Mouse (Mus musculus) myocyte (in vitro differentiated cells): ENCODE results near the gene Dag1. TPM values are rescaled to one million over a fixed set of nuclear protein-coding genes. Genes with fewer than 3 reads are reported as not detected.
"Not testable (repeated sequence)": the region's sequence is repeated elsewhere in the genome, so short reads cannot be mapped to it uniquely, and the experiment has no call there.

Experiments used
- H3K27me3 ChIP-seq: one replicate; pipeline ENCODE4 v1.6.1; 2011; ENCODE audit not compliant: control insufficient read depth, insufficient read depth, insufficient read length
- H3K36me3 ChIP-seq: one replicate; pipeline ENCODE4 v1.6.1; 2011; ENCODE audit not compliant: control insufficient read depth, insufficient read depth
- H3K4me2 ChIP-seq: one replicate; pipeline ENCODE4 v1.6.1; 2011; ENCODE audit warnings: low read depth, control low read depth
- H3K4me3 ChIP-seq: one replicate; pipeline ENCODE4 v1.5.1; 2011; ENCODE audit warnings: mild to moderate bottlenecking, control low read depth, moderate library complexity
- H3K79me2 ChIP-seq: one replicate; pipeline ENCODE4 v1.6.1; 2011; ENCODE audit not compliant: control insufficient read depth, insufficient read depth
- H3ac ChIP-seq: one replicate; pipeline ENCODE4 v1.6.1; 2011; ENCODE audit not compliant: control insufficient read depth, insufficient read length
- CEBPB ChIP-seq: IDR thresholded peaks from 2 replicates; pipeline ENCODE4 v1.6.1; 2011; ENCODE audit warnings: mild to moderate bottlenecking, moderate library complexity; ENCODE audit not compliant: poor library complexity, insufficient read depth, severe bottlenecking
- E2F4 ChIP-seq: IDR thresholded peaks from one replicate; pipeline ENCODE4 v1.6.1; 2011; ENCODE audit warnings: mild to moderate bottlenecking, control low read depth, moderate library complexity; ENCODE audit not compliant: insufficient read depth
- MAX ChIP-seq: IDR thresholded peaks from one replicate; pipeline ENCODE4 v1.6.1; 2011; ENCODE audit warnings: low read depth, mild to moderate bottlenecking, control low read depth
- MYOD1 ChIP-seq, 3 experiments: IDR thresholded peaks; one replicate each; pipeline ENCODE4 v1.6.1; 2011; ENCODE audit warnings: control low read depth in 2 of 3, low read depth in 2 of 3, mild to moderate bottlenecking in 2 of 3, moderate library complexity in 1 of 3; ENCODE audit not compliant: insufficient read length in 2 of 3, control insufficient read depth in 1 of 3
- MYOG ChIP-seq, 3 experiments: IDR thresholded peaks; one replicate each; pipeline ENCODE4 v1.6.1; 2011; ENCODE audit warnings: control low read depth in 2 of 3, low read depth in 2 of 3, mild to moderate bottlenecking in 2 of 3; ENCODE audit not compliant: insufficient read length in 2 of 3, control insufficient read depth in 1 of 3, insufficient read depth in 1 of 3
- POLR2A ChIP-seq: IDR thresholded peaks from one replicate; pipeline ENCODE4 v1.6.1; 2011; ENCODE audit warnings: low read depth, mild to moderate bottlenecking, control low read depth, moderate library complexity; ENCODE audit not compliant: insufficient read length
- POLR2AphosphoS2 ChIP-seq: IDR thresholded peaks from one replicate; pipeline ENCODE4 v1.6.1; 2011; ENCODE audit warnings: low read depth, control low read depth; ENCODE audit not compliant: insufficient read length
- REST ChIP-seq: IDR thresholded peaks from one replicate; pipeline ENCODE4 v1.6.1; 2011; ENCODE audit warnings: mild to moderate bottlenecking, control low read depth, moderate library complexity; ENCODE audit not compliant: insufficient read depth, insufficient read length
- SRF ChIP-seq: IDR thresholded peaks from one replicate; pipeline ENCODE4 v1.6.1; 2011; ENCODE audit warnings: low read depth; ENCODE audit not compliant: control insufficient read depth, insufficient read length
- TCF12 ChIP-seq: IDR thresholded peaks from one replicate; pipeline ENCODE4 v1.6.1; 2011; ENCODE audit warnings: mild to moderate bottlenecking, control low read depth; ENCODE audit not compliant: poor library complexity, insufficient read depth, severe bottlenecking
- TCF3 ChIP-seq: IDR thresholded peaks from one replicate; pipeline ENCODE4 v1.6.1; 2011; ENCODE audit warnings: low read depth, control low read depth; ENCODE audit not compliant: insufficient read length
- USF1 ChIP-seq: IDR thresholded peaks from one replicate; pipeline ENCODE4 v1.6.1; 2011; ENCODE audit warnings: low read depth, mild to moderate bottlenecking, control low read depth, moderate library complexity
- polyA plus RNA-seq: library from polyadenylated mRNA; unstranded; fragments of >200 nt; fragmentation: generic; extraction: Trizol; gene quantifications from one replicate; pipeline ENCODE4 v1.2.1, GENCODE M21; 2012; ENCODE audit warnings: missing spikeins

Gene Dag1
- polyA plus RNA-seq, 1 experiment = 195 TPM

DNA sequence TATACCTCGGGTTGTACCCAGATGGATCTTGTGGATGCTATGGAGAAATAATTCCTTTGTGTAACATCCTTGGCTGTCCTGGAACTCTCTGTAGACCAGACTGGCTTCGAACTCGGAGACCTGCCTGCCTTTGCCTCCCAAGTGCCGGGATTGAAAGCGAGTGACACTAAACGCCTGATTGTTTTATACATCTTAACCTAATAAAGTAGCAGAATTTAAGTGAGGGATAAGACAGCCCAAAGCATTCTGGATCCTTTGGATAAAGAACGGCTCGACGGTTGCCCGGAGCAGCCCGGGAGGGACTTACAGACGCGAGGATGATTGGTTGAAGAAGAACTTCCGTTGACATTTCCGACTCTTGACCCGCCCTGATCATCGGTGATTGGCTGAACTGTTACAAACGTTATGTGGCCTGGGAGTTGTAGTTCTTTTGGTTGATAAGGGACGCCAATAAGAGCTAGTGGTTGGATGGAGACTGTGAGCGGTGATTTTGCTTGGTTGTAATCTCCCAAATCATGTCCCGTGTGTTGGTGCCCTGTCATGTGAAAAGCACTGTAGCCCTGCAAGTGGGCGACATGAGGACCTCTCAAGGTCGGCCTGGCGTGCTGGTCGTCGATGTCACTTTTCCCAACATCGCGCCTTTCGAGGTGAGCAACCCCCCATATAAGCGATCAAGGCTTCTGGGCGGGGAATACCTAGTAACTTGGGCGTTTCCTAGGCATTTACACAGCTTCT lies 26.4 kb upstream of the Dag1 start, which contains the start of gene Nicn1:
Gene Nicn1 (plus strand): TSS at position 414 of the 735 bp plus-strand sequence.
- H3K27me3 ChIP-seq = no peaks in the 10 kb centered on the region
- H3K4me3 ChIP-seq = peak within 1 kb of the TSS; percentile 63
- peaks cover 4% of the 10 kb centered on the region for H3K36me3 ChIP-seq
- H3ac ChIP-seq = peak within 1 kb of the TSS; percentile 41
- H3K79me2 ChIP-seq = no peaks in the 10 kb centered on the region
- TF ChIP-seq TCF3 = no peak
- TF ChIP-seq POLR2A = peak; percentile 21
- peak within 1 kb of the TSS; percentile 94 for H3K4me2 ChIP-seq

DNA sequence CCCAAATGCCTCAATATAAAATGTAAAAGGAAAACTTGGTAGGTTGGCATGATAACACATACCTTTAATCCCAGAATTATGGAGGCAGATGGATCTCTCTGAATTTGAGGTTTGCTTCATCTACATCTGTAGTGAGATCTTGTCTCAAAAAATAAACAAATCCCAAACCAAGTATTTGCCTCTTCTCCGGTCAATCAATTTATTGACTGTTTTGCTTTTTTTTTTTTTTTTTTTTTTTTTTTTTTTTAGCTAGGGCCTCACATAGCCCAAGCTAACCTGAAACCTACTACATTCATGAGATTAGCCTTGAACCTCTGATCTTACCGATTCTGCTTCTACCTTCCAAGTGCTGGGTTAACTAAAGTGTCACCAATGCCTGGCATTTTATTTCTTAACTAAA lies 25.6 kb upstream of the Dag1 start:
- H3K4me3 ChIP-seq = peak overlapping the region; percentile 63
- TF ChIP-seq USF1 (no peak), REST (no peak), POLR2A (no peak), TCF12 (no peak), POLR2AphosphoS2 (no peak), MYOG (IDR thresholded peaks at IDR 0.05; ENCODE audit: control insufficient read depth in 1 of 3, insufficient read depth in 1 of 3, insufficient read length in 2 of 3, low read depth in 2 of 3) (no peak)
- H3K36me3 ChIP-seq = no peaks in the 10 kb centered on the region
- H3ac ChIP-seq = no peak overlapping the region
- H3K79me2 ChIP-seq = no peaks in the 10 kb centered on the region
- peak overlapping the region; percentile 84 for H3K4me2 ChIP-seq
- H3K27me3 ChIP-seq = no peaks in the 10 kb centered on the region

DNA sequence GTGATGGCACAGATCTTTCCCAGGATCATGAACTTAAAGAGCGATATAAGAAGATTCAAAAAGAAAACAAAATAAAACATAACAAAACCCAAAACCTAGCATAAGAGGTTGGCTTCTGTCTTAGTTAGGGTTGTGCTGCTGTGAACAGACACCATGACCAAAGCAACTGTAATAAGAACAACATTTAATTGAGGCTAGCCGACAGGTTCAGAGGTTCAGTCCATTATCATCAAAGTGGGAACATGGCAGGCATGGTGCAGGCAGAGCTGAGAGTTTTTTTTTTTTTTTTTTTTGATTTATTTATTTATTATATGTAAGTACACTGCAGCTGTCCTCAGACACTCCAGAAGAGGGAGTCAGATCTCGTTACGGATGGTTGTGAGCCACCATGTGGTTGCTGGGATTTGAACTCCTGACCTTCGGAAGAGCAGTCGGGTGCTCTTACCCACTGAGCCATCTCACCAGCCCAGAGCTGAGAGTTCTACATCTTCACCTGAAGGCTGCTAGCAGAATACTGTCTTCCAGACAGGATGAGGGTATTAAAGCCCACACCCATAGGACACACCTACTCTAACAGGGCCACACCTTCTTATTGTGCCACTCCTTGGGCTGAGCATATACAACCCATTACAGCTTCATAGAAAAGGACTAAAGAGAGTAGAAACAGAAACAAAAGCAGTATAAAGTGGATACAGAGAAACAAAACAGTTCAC lies 23.9 kb upstream of the Dag1 start:
- not testable (repeated sequence) for H3K4me2 ChIP-seq

DNA sequence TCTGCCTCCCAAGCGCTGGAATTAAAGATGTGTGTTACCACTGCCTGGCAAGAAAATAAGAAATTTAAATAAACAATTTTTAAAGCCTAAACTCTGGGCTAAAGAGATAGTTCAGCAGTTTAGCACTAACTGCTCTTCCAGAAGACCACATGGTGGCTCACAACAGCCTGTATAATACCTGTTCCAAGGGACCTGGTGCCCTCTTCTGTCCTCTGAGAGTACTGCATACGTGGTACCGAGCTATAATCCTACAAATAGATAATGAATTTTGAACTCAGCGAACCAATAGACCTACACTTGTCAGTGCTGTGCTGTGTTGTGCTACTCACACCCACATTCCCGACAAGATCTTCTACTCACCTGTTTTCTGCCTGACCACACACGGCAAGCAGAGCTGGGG lies 20.7 kb upstream of the Dag1 start:
- no peaks in the 10 kb centered on the region for H3K79me2 ChIP-seq
- no peak overlapping the region for H3ac ChIP-seq
- no peak overlapping the region for H3K4me2 ChIP-seq
- H3K4me3 ChIP-seq = no peak overlapping the region
- no peaks in the 10 kb centered on the region for H3K27me3 ChIP-seq
- H3K36me3 ChIP-seq = no peaks in the 10 kb centered on the region
- TF ChIP-seq REST = no peak
- peak; percentile 22 for TF ChIP-seq USF1

More for the DNA sequence above, 23.9 kb upstream of the Dag1 start:
- H3K36me3 ChIP-seq, H3K4me3 ChIP-seq, H3K79me2 ChIP-seq, H3ac ChIP-seq, H3K27me3 ChIP-seq: not testable (repeated sequence)

DNA sequence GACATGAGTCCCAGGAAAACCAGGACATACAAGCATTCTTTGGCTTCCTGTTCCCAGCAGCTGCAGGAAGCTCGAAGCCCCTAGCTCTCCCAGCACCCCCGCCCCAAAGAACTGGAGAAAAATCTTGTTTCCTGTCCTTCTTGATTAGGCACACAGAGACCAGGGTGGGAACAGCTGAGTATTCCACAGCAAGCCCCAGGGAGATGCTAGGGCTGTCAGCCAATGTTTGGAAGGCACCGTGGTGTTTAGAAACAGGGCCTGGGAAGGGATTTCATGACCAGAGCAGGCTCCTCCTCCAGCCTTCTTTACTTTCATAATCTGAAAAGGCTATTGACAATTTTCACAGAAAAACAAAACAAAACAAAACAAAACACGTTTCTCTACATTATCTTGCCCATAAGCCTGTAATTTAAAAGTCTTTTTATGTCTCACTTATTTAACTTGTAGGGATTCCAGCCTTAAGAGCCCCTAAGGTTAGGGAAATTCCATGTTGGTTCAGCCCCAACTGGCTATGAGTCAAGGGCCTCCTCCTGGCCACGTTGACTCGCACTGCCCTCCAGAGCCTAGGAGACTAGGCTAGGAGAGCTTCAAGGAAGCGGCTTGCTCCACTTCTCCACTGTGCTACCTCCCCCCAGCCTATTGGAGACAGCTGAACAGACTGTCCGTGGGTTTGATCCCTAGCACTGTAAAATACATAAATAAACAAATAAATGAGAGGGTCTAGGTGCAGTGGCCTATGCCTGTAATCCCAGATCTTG lies 16.5 kb upstream of the Dag1 start:
- peak; percentile 70 for TF ChIP-seq POLR2A
- no peak for TF ChIP-seq USF1
- TF ChIP-seq MYOD1 (IDR thresholded peaks at IDR 0.05; ENCODE audit: control insufficient read depth in 1 of 3, insufficient read length in 2 of 3, low read depth in 2 of 3) = peak; percentile 35 to 84 (median 80)
- TF ChIP-seq POLR2AphosphoS2 = peak; percentile 59
- TF ChIP-seq TCF12 = peak; percentile 63
- TF ChIP-seq MYOG (IDR thresholded peaks at IDR 0.05; ENCODE audit: control insufficient read depth in 1 of 3, insufficient read depth in 1 of 3, insufficient read length in 2 of 3, low read depth in 2 of 3) = peak; percentile 31 to 83 (median 71)
- no peak for TF ChIP-seq MAX
- H3K4me2 ChIP-seq = peak overlapping the region; percentile 69
- no peaks in the 10 kb centered on the region for H3K79me2 ChIP-seq
- no peaks in the 10 kb centered on the region for H3K36me3 ChIP-seq
- H3K27me3 ChIP-seq = no peaks in the 10 kb centered on the region
- no peak overlapping the region for H3K4me3 ChIP-seq
- no peak overlapping the region for H3ac ChIP-seq

DNA sequence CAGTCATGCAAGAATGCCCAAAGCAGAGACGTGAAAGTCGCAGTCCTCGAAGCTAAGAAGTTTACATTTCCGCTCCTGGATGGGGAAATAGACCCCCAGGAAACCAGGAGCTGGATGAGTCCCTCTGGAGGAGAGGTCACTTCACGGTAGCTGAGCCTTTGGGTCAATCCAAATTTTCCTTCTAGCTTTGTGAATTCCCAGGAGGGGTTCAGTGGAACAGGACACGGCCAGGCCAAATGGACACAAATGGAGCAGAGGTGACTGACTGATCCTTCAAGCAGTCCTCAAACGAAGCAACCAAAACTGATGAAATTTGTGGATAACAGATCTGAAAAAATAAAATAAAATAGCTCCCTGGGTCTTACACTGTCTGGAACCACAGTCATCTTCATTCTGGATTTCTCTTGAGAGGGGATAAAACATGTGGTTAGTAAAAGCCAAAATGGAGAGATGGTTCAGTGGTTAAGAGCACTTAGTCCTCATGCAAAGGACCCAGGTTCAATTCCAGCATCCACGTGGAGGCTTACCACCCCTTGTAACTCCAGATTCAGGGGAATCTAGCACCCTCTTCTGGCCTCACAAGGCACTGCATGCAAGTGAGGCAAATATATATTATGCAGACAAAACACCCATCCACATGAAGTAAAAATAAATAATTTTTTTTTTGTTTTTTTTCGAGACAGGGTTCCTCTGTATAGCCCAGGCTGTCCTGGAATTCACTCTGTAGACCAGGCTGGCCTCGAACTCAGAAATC lies 15.1 kb upstream of the Dag1 start:
- TF ChIP-seq TCF12 (no peak), POLR2AphosphoS2 (no peak), MAX (no peak), E2F4 (no peak), TCF3 (no peak), MYOD1 (IDR thresholded peaks at IDR 0.05; ENCODE audit: control insufficient read depth in 1 of 3, insufficient read length in 2 of 3, low read depth in 2 of 3) (no peak), CEBPB (no peak), USF1 (no peak), MYOG (IDR thresholded peaks at IDR 0.05; ENCODE audit: control insufficient read depth in 1 of 3, insufficient read depth in 1 of 3, insufficient read length in 2 of 3, low read depth in 2 of 3) (no peak), REST (no peak), POLR2A (no peak), SRF (no peak)
- H3K36me3 ChIP-seq = no peaks in the 10 kb centered on the region
- no peak overlapping the region for H3K4me3 ChIP-seq
- H3K79me2 ChIP-seq = no peaks in the 10 kb centered on the region
- no peaks in the 10 kb centered on the region for H3K27me3 ChIP-seq
- H3ac ChIP-seq = no peak overlapping the region
- no peak overlapping the region for H3K4me2 ChIP-seq
